Mouse (Mus musculus): ENCODE results near the gene Igfbp4.

DNA sequence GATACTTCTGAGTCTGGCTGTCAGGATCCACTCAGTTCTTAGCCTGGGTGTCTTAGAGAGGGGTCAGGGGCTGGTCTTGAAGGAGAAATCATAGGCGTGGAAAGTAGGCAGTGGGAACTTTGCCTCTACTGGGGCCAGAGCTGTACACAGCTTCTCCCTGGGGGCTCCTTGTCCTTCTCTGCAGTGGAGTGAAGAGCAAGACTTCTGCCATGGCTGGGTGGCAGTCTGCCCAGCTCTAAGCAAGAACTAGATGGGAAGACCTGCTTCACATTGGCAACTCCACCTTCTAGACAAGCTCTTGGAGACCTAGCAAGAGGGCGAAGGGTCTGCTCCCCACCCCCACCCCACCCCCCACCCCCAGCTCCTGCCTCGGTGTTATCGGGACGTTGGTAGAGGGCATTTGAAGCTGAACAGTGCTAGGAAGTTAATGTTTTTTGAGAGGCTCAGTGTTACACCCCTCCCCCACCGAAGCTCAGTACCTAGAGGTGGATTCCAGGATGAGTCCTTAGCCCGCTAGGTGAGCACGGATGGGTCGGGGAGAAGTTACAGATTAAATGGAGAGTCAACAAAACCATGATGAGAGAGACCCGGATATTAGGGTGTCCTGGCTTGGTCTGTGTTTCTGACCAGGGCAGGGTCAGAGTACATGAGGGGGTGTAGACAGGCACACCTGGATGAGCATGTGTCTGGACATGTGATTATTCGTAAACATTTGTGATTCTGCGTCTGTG is 4.3 kb downstream of the Igfbp4 start:
- TF ChIP-seq POLR2A (IDR thresholded peaks at IDR 0.05; ENCODE audit: low read depth, low read length): no peak
- TF ChIP-seq CTCF (conservative IDR thresholded peaks at IDR 0.05 in 1 of 2, IDR thresholded peaks at IDR 0.05 in 1 of 2; ENCODE audit: low read depth in 2 of 2, low read length in 2 of 2): no peak
- no peak for TF ChIP-seq RAD21 (IDR thresholded peaks at IDR 0.05; ENCODE audit: low read depth, low read length)

Data from CH12.LX (cell line).